In genomic region chr7:83951327-83951726, GRCm38 (mm10) we compare ENCODE assay signal across 18 mouse cellular contexts.
A peak's percentile ranks its signal among the peaks of the same experiment; 100 is the strongest.
DNase-seq lines count a peak whose midpoint lies in the region; ATAC-seq lines count a peak whose summit lies in the region.
"Had no signal": no experiment of that assay in that cellular context is flagged by ENCODE, and none has a peak within 500 bp of the region (broad histone marks: within the 10 kb centered on the region; RNA-seq: fewer than 3 reads in every experiment).

No protein-coding gene starts in this region.

- no peaks in the 10 kb centered on the region for H3K27me3 ChIP-seq in heart, embryonic 10.5 days (ENCODE audit: insufficient read depth, poor library complexity, severe bottlenecking)
- no peaks in the 10 kb centered on the region for H3K27me3 ChIP-seq in embryonic facial prominence, embryonic 11.5 days (ENCODE audit: control insufficient read depth, insufficient read depth, low read length)
- H3K27me3 ChIP-seq: embryonic facial prominence, embryonic 12.5 days; forebrain, embryonic 15.5 days; hindbrain, embryonic 15.5 days; midbrain, embryonic 12.5 days had no signal

- no peak overlapping the region for H3K4me2 ChIP-seq in embryonic facial prominence, embryonic 11.5 days (ENCODE audit: low read depth, low read length)
- H3K4me2 ChIP-seq: embryonic facial prominence, embryonic 12.5 days; forebrain, embryonic 15.5 days; hindbrain, embryonic 15.5 days; midbrain, embryonic 12.5 days had no signal

- no peaks in the 10 kb centered on the region for H3K9me3 ChIP-seq in heart, embryonic 10.5 days
- no peaks in the 10 kb centered on the region for H3K9me3 ChIP-seq in embryonic facial prominence, embryonic 11.5 days (replicated peaks; ENCODE audit: control insufficient read depth, low read length)
- H3K9me3 ChIP-seq: embryonic facial prominence, embryonic 12.5 days; forebrain, embryonic 15.5 days; hindbrain, embryonic 15.5 days; midbrain, embryonic 12.5 days had no signal

- peaks cover 23% of the 10 kb centered on the region for H3K4me1 ChIP-seq in heart, embryonic 10.5 days
- no peaks in the 10 kb centered on the region for H3K4me1 ChIP-seq in embryonic facial prominence, embryonic 11.5 days (ENCODE audit: control insufficient read depth, insufficient read depth, low read length)
- H3K4me1 ChIP-seq: embryonic facial prominence, embryonic 12.5 days; forebrain, embryonic 15.5 days; hindbrain, embryonic 15.5 days; midbrain, embryonic 12.5 days had no signal

- 73% methylated on average over 14 of the region's 14 CpGs for WGBS in heart, embryonic 10.5 days
- WGBS in embryonic facial prominence, embryonic 11.5 days, result 59% methylated on average over 14 of the region's 14 CpGs

- no peaks in the 10 kb centered on the region for H3K36me3 ChIP-seq in heart, embryonic 10.5 days
- no peaks in the 10 kb centered on the region for H3K36me3 ChIP-seq in embryonic facial prominence, embryonic 11.5 days (replicated peaks; ENCODE audit: control insufficient read depth, insufficient read depth, low read depth, low read length)
- H3K36me3 ChIP-seq: embryonic facial prominence, embryonic 12.5 days; forebrain, embryonic 15.5 days; hindbrain, embryonic 15.5 days; midbrain, embryonic 12.5 days had no signal

- H3K9ac ChIP-seq in embryonic facial prominence, embryonic 11.5 days (replicated peaks; ENCODE audit: low read length), result no peak overlapping the region
- H3K9ac ChIP-seq: embryonic facial prominence, embryonic 12.5 days; forebrain, embryonic 15.5 days; hindbrain, embryonic 15.5 days; midbrain, embryonic 12.5 days had no signal

- intact Hi-C loops in gastrocnemius, postnatal 36 days (cut with DNase I), result no loop called here

- no peak overlapping the region for H3K27ac ChIP-seq in heart, embryonic 10.5 days
- H3K27ac ChIP-seq in embryonic facial prominence, embryonic 11.5 days (replicated peaks; ENCODE audit: low read depth, low read length), result no peak overlapping the region
- H3K27ac ChIP-seq: embryonic facial prominence, embryonic 12.5 days; forebrain, embryonic 15.5 days; hindbrain, embryonic 15.5 days; midbrain, embryonic 12.5 days had no signal

- ATAC-seq in embryonic facial prominence, embryonic 11.5 days (replicated peaks; ENCODE audit: insufficient number of reproducible peaks, low FRiP score, low TSS enrichment, low read depth), result no peak
- ATAC-seq: forebrain, embryonic 15.5 days; intestine, embryonic 16.5 days had no signal

- DNase-seq in cerebellum, adult 9-10 months, result peak; percentile 43
- DNase-seq in cerebellum, postnatal 36 days, result no peak
- DNase-seq in heart, adult 9 months (ENCODE audit: low spot score in 2 of 2), result peak; percentile 4 to 7
- no peak for DNase-seq in heart, embryonic 10.5 days (ENCODE audit: low spot score)
- peak; percentile 26 for DNase-seq in embryonic facial prominence, embryonic 11.5 days (ENCODE audit: low spot score)
- peak; percentile 37 to 38 for DNase-seq in gastrocnemius, postnatal 36 days
- DNase-seq in spleen, postnatal 4 days (ENCODE audit: low spot score in 2 of 2), result no peak
- DNase-seq: adrenal gland, adult 8-10 months; cerebellum, adult 2 months; left cerebral cortex, postnatal 4 days; lung, adult 18-20 months; lung, postnatal 4 days; thymus, postnatal 25 days had no signal

- H3K4me3 ChIP-seq in heart, embryonic 10.5 days, result no peak overlapping the region
- H3K4me3 ChIP-seq in embryonic facial prominence, embryonic 11.5 days (ENCODE audit: low read depth, low read length), result no peak overlapping the region
- H3K4me3 ChIP-seq: embryonic facial prominence, embryonic 12.5 days; forebrain, embryonic 15.5 days; hindbrain, embryonic 15.5 days; midbrain, embryonic 12.5 days had no signal

Comparison
In these comparisons a context has a peak if more than half of its experiments do, and no peak if none do; other contexts are left out.
1. DNase-seq: peak in cerebellum, adult 9-10 months (single experiment), heart, adult 9 months (2 of 2), embryonic facial prominence, embryonic 11.5 days (single experiment) and gastrocnemius, postnatal 36 days (2 of 2); none in cerebellum, postnatal 36 days (0 of 2), heart, embryonic 10.5 days (single experiment) and spleen, postnatal 4 days (0 of 2).